Mouse (Mus musculus): Measurements from ENCODE around the gene Ndufb8. TPM values are rescaled to one million over a fixed set of nuclear protein-coding genes. Genes with fewer than 3 reads are reported as not detected.

The Ndufb8 gene
- polyA plus RNA-seq, 1 experiment from 2014 or later = 440 TPM

- no peaks in the 10 kb centered on the region for H3K36me3 ChIP-seq
- no peak for ATAC-seq (ENCODE audit: low FRiP score)
- no peak overlapping the region for H3K4me2 ChIP-seq (replicated peaks)
- H3K4me3 ChIP-seq = no peak overlapping the region
- no peak overlapping the region for H3K9ac ChIP-seq
- no peaks in the 10 kb centered on the region for H3K9me3 ChIP-seq (replicated peaks)
- 48% methylated on average over 5 of the region's 5 CpGs for WGBS
- peaks cover 98% of the 10 kb centered on the region for H3K27me3 ChIP-seq
- H3K27ac ChIP-seq = no peak overlapping the region
- H3K4me1 ChIP-seq = 0 out of 2 replicates have a peak, but pooled peaks cover 2% of the 10 kb centered on the region
Measured at GRCm38 (mm10) chr19:44500240-44500639, 55.0 kb downstream of the Ndufb8 start.

GRCm38 (mm10) chr19:44498936-44499335, 56.3 kb downstream of the Ndufb8 start:
- H3K4me2 ChIP-seq (replicated peaks) = no peak overlapping the region
- H3K4me3 ChIP-seq = no peak overlapping the region
- H3K27ac ChIP-seq = no peak overlapping the region
- H3K27me3 ChIP-seq = peaks cover 96% of the 10 kb centered on the region
- H3K9me3 ChIP-seq (replicated peaks) = no peaks in the 10 kb centered on the region
- H3K9ac ChIP-seq = no peak overlapping the region
- no peak for ATAC-seq (ENCODE audit: low FRiP score)
- 0 out of 2 replicates have a peak, but pooled peaks cover 2% of the 10 kb centered on the region for H3K4me1 ChIP-seq
- no peaks in the 10 kb centered on the region for H3K36me3 ChIP-seq
- WGBS = 66% methylated on average over 6 of the region's 6 CpGs

Other genes with a start within 250 kb of the Ndufb8 start
- gene Scd4, start 222.3 kb downstream of the Ndufb8 start, polyA plus RNA-seq (2016; fragmentation: Nextera tagmentation; extraction: Ambion mirVana) = 0.07 and 0.10 TPM in 2 replicates
- 7.8 and 10.0 TPM in 2 replicates for gene Scd1, start 147.6 kb downstream of the Ndufb8 start, polyA plus RNA-seq (2016; fragmentation: Nextera tagmentation; extraction: Ambion mirVana)
- gene Wnt8b, start 62.0 kb downstream of the Ndufb8 start, polyA plus RNA-seq (2016; fragmentation: Nextera tagmentation; extraction: Ambion mirVana) = 0.87 and 0.93 TPM in 2 replicates
- gene Sec31b, start 9.6 kb downstream of the Ndufb8 start, polyA plus RNA-seq (2016; fragmentation: Nextera tagmentation; extraction: Ambion mirVana) = 0.70 and 0.71 TPM in 2 replicates
- gene Gm20538, start 2.6 kb downstream of the Ndufb8 start, polyA plus RNA-seq (2016; fragmentation: Nextera tagmentation; extraction: Ambion mirVana) = not detected in 2 replicates
- 42.0 TPM in 2 replicates for gene Hif1an, start 7.4 kb upstream of the Ndufb8 start, polyA plus RNA-seq (2016; fragmentation: Nextera tagmentation; extraction: Ambion mirVana)
- gene Pax2, start 200.6 kb upstream of the Ndufb8 start, polyA plus RNA-seq (2016; fragmentation: Nextera tagmentation; extraction: Ambion mirVana) = 15.1 and 18.6 TPM in 2 replicates